Mouse (Mus musculus): ENCODE results near the gene Pcgf2. TPM values are rescaled to one million over a fixed set of nuclear protein-coding genes. Genes with fewer than 3 reads are reported as not detected.

Pcgf2 gene
- polyA plus RNA-seq, 1 experiment from 2014 or later = 18.2 TPM

- H3K9ac ChIP-seq (replicated peaks; ENCODE audit: low read depth, low read length) = no peak overlapping the region
- 0 out of 2 replicates have a peak, but pooled peaks have one; percentile 14 for ATAC-seq (ENCODE audit: insufficient number of reproducible peaks, insufficient read depth, low FRiP score, low read depth)
Measured at GRCm38 (mm10) chr11:97694921-97695711, 5.2 kb downstream of the Pcgf2 start.

GRCm38 (mm10) chr11:97694435-97694834 lies 5.9 kb downstream of the Pcgf2 start:
- Histone ChIP-seq H3K27me3 (ENCODE audit: control insufficient read depth, insufficient read depth, low read length) (no peaks in the 10 kb centered on the region), H3K27ac (ENCODE audit: low read length) (0 out of 2 replicates have a peak overlapping the region, but pooled peaks have one; percentile 22), H3K4me1 (ENCODE audit: control insufficient read depth, insufficient read depth, low read length) (peaks cover 32% of the 10 kb centered on the region), H3K4me2 (replicated peaks; ENCODE audit: low read depth, low read length) (no peak overlapping the region), H3K9ac (replicated peaks; ENCODE audit: low read depth, low read length) (no peak overlapping the region), H3K9me3 (ENCODE audit: control insufficient read depth, low read depth, low read length) (no peaks in the 10 kb centered on the region), H3K36me3 (ENCODE audit: control insufficient read depth, insufficient read depth, low read length) (peaks cover 43% of the 10 kb centered on the region), H3K4me3 (ENCODE audit: low read depth, low read length) (no peak overlapping the region)
- no peak for ATAC-seq (ENCODE audit: insufficient number of reproducible peaks, insufficient read depth, low FRiP score, low read depth)
- WGBS = 80% methylated on average over 4 of the region's 4 CpGs

More at GRCm38 (mm10) chr11:97694921-97695711, 5.2 kb downstream of the Pcgf2 start:
- no peak overlapping the region for H3K4me3 ChIP-seq (ENCODE audit: low read depth, low read length)
- peak overlapping the region; percentile 10; the same call in 1 of the 2 replicates for H3K4me2 ChIP-seq (replicated peaks; ENCODE audit: low read depth, low read length)
- whole genome bisulfite sequencing = 51% methylated on average over 17 of the region's 17 CpGs
- no peaks in the 10 kb centered on the region for H3K27me3 ChIP-seq (ENCODE audit: control insufficient read depth, insufficient read depth, low read length)
- peaks cover 36% of the 10 kb centered on the region for H3K36me3 ChIP-seq (ENCODE audit: control insufficient read depth, insufficient read depth, low read length)
- no peaks in the 10 kb centered on the region for H3K9me3 ChIP-seq (ENCODE audit: control insufficient read depth, low read depth, low read length)
- peaks cover 32% of the 10 kb centered on the region for H3K4me1 ChIP-seq (ENCODE audit: control insufficient read depth, insufficient read depth, low read length)
- H3K27ac ChIP-seq (ENCODE audit: low read length) = peak overlapping the region; percentile 15; the same call in 1 of the 2 replicates

- ATAC-seq (ENCODE audit: insufficient number of reproducible peaks, insufficient read depth, low FRiP score, low read depth) = no peak
- Histone ChIP-seq H3K4me2 (replicated peaks; ENCODE audit: low read depth, low read length) (no peak overlapping the region), H3K9ac (replicated peaks; ENCODE audit: low read depth, low read length) (no peak overlapping the region), H3K9me3 (ENCODE audit: control insufficient read depth, low read depth, low read length) (no peaks in the 10 kb centered on the region), H3K27ac (ENCODE audit: low read length) (no peak overlapping the region), H3K36me3 (ENCODE audit: control insufficient read depth, insufficient read depth, low read length) (peaks cover 48% of the 10 kb centered on the region), H3K4me1 (ENCODE audit: control insufficient read depth, insufficient read depth, low read length) (peaks cover 10% of the 10 kb centered on the region), H3K27me3 (ENCODE audit: control insufficient read depth, insufficient read depth, low read length) (no peaks in the 10 kb centered on the region), H3K4me3 (ENCODE audit: low read depth, low read length) (no peak overlapping the region)
- WGBS = 30% methylated on average over 10 of the region's 10 CpGs
Measured at GRCm38 (mm10) chr11:97689861-97690260, 10.4 kb downstream of the Pcgf2 start.

GRCm38 (mm10) chr11:97687061-97687460 lies 13.2 kb downstream of the Pcgf2 start:
- Histone ChIP-seq H3K9ac (replicated peaks; ENCODE audit: low read depth, low read length) (no peak overlapping the region), H3K4me3 (ENCODE audit: low read depth, low read length) (no peak overlapping the region), H3K9me3 (ENCODE audit: control insufficient read depth, low read depth, low read length) (no peaks in the 10 kb centered on the region), H3K27ac (ENCODE audit: low read length) (no peak overlapping the region), H3K27me3 (ENCODE audit: control insufficient read depth, insufficient read depth, low read length) (no peaks in the 10 kb centered on the region), H3K36me3 (ENCODE audit: control insufficient read depth, insufficient read depth, low read length) (peaks cover 37% of the 10 kb centered on the region), H3K4me1 (ENCODE audit: control insufficient read depth, insufficient read depth, low read length) (peaks cover 4% of the 10 kb centered on the region; the same call in 1 of the 2 replicates), H3K4me2 (replicated peaks; ENCODE audit: low read depth, low read length) (no peak overlapping the region)
- no peak for ATAC-seq (ENCODE audit: insufficient number of reproducible peaks, insufficient read depth, low FRiP score, low read depth)
- WGBS = 89% methylated on average over 3 of the region's 3 CpGs

GRCm38 (mm10) chr11:97686322-97686908 lies 13.9 kb downstream of the Pcgf2 start:
- Histone ChIP-seq H3K9ac (replicated peaks; ENCODE audit: low read depth, low read length) (peak overlapping the region; percentile 43; the same call in 1 of the 2 replicates), H3K27ac (ENCODE audit: low read length) (no peak overlapping the region)

GRCm38 (mm10) chr11:97685613-97686321 lies 14.5 kb downstream of the Pcgf2 start, which contains the start of gene Cisd3:
Gene Cisd3, plus strand, starts transcription at chr11:97685826.
- H3K27ac ChIP-seq (ENCODE audit: low read length) = no peak within 1 kb of the TSS
- H3K9me3 ChIP-seq (ENCODE audit: control insufficient read depth, low read depth, low read length) = no peaks in the 10 kb centered on the region
- ATAC-seq (ENCODE audit: insufficient number of reproducible peaks, insufficient read depth, low FRiP score, low read depth) = peak; percentile 85
- H3K4me1 ChIP-seq (ENCODE audit: control insufficient read depth, insufficient read depth, low read length) = peaks cover 4% of the 10 kb centered on the region; the same call in 1 of the 2 replicates
- under 1% methylated on average over 43 of the region's 43 CpGs for WGBS
- no peaks in the 10 kb centered on the region for H3K27me3 ChIP-seq (ENCODE audit: control insufficient read depth, insufficient read depth, low read length)
- peak within 1 kb of the TSS; percentile 30 for H3K4me3 ChIP-seq (ENCODE audit: low read depth, low read length)
- peak within 1 kb of the TSS; percentile 63 for H3K4me2 ChIP-seq (replicated peaks; ENCODE audit: low read depth, low read length)
- H3K36me3 ChIP-seq (ENCODE audit: control insufficient read depth, insufficient read depth, low read length) = peaks cover 36% of the 10 kb centered on the region
- H3K9ac ChIP-seq (replicated peaks; ENCODE audit: low read depth, low read length) = peak within 1 kb of the TSS; percentile 43; the same call in 1 of the 2 replicates

More at GRCm38 (mm10) chr11:97686322-97686908, 13.9 kb downstream of the Pcgf2 start:
- peaks cover 4% of the 10 kb centered on the region; the same call in 1 of the 2 replicates for H3K4me1 ChIP-seq (ENCODE audit: control insufficient read depth, insufficient read depth, low read length)
- H3K36me3 ChIP-seq (ENCODE audit: control insufficient read depth, insufficient read depth, low read length) = peaks cover 37% of the 10 kb centered on the region
- H3K27me3 ChIP-seq (ENCODE audit: control insufficient read depth, insufficient read depth, low read length) = no peaks in the 10 kb centered on the region
- H3K4me3 ChIP-seq (ENCODE audit: low read depth, low read length) = peak overlapping the region; percentile 30
- ATAC-seq (ENCODE audit: insufficient number of reproducible peaks, insufficient read depth, low FRiP score, low read depth) = no peak
- WGBS = 66% methylated on average over 11 of the region's 11 CpGs
- no peaks in the 10 kb centered on the region for H3K9me3 ChIP-seq (ENCODE audit: control insufficient read depth, low read depth, low read length)
- H3K4me2 ChIP-seq (replicated peaks; ENCODE audit: low read depth, low read length) = peak overlapping the region; percentile 63

GRCm38 (mm10) chr11:97684766-97685165 lies 15.5 kb downstream of the Pcgf2 start:
- Histone ChIP-seq H3K36me3 (ENCODE audit: control insufficient read depth, insufficient read depth, low read length) (peaks cover 33% of the 10 kb centered on the region), H3K4me3 (ENCODE audit: low read depth, low read length) (no peak overlapping the region), H3K27ac (ENCODE audit: low read length) (no peak overlapping the region), H3K4me1 (ENCODE audit: control insufficient read depth, insufficient read depth, low read length) (peaks cover 4% of the 10 kb centered on the region; the same call in 1 of the 2 replicates), H3K9me3 (ENCODE audit: control insufficient read depth, low read depth, low read length) (no peaks in the 10 kb centered on the region), H3K4me2 (replicated peaks; ENCODE audit: low read depth, low read length) (no peak overlapping the region), H3K9ac (replicated peaks; ENCODE audit: low read depth, low read length) (no peak overlapping the region), H3K27me3 (ENCODE audit: control insufficient read depth, insufficient read depth, low read length) (no peaks in the 10 kb centered on the region)
- no peak for ATAC-seq (ENCODE audit: insufficient number of reproducible peaks, insufficient read depth, low FRiP score, low read depth)
- 33% methylated on average over 7 of the region's 7 CpGs for WGBS
